Mouse (Mus musculus): Measurements from ENCODE around the gene Fbxo3. TPM values are rescaled to one million over a fixed set of nuclear protein-coding genes. Genes with fewer than 3 reads are reported as not detected.
"Not testable (repeated sequence)": the region's sequence is repeated elsewhere in the genome, so short reads cannot be mapped to it uniquely, and the experiment has no call there.

Fbxo3 gene
- total RNA-seq, 2 experiments from 2014 or later: 79.7 to 80.7 TPM

DNA sequence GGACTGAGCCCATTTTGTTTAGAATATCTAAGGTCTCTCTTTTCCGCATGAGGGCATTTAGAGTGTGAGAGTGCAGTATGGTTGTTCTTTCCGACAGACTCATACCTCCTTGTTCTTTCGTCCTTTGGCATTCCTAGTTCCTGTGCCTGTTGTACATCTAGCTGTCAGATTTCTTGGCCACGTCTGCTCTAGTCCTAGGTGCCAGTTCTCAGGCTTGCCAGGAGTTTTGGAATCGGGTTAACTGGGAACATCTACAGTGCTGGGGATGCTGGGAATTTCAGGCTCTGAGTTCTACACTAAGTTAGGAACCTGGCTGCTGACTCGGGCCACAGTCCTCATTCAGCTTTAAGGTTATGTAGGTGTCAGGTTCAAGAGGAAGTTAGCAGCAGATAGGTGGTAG is 8.1 kb downstream of the Fbxo3 start:
- no peak for DNase-seq (ENCODE audit: low spot score in 2 of 2)

GRCm38 (mm10) chr2:104036316-104036715 is 8.8 kb downstream of the Fbxo3 start:
- no peak for DNase-seq (ENCODE audit: low spot score in 2 of 2)

DNA sequence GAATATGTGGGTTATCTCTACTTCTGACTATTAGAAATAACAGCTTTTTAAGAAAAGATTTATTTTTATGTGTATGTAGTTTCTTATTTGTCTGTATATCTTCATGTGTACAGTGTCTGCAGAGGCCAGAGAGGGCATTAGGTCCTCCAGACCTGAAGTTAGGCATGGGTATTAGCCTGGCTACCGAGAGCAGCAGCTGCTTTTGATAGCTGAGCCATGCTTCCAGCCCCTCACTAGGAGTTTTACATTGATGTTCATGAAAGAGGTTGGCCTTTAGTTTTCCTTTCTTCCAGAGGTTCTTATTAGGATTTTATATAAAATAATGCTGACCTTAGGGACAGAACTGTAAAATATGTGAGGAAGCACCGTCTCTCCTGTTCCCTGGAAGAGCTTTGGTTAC is 10.7 kb downstream of the Fbxo3 start:
- no peak for DNase-seq (ENCODE audit: low spot score in 2 of 2)

GRCm38 (mm10) chr2:104041632-104042031 is 14.1 kb downstream of the Fbxo3 start:
- DNase-seq (ENCODE audit: low spot score in 2 of 2): no peak

DNA sequence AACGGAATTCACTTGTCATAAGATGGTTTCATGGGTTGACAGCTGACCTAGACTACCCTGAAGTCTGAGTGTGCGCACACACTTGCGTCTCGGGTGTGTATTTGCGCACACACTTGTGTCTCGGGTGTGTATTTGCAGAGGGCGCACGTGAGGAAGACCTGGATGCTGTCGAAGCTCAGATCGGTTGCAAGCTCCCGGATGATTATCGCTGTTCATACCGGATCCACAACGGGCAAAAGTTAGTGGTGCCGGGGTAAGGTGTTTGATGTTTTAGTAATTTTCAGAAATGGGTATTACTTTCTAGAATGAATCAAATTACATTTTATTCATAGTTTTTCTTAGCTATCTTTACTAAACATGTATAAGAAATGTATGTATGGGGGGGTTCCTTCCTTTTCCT is 15.2 kb downstream of the Fbxo3 start:
- no peak for DNase-seq (ENCODE audit: low spot score in 2 of 2)

- DNase-seq (ENCODE audit: low spot score in 2 of 2): no peak
Measured at GRCm38 (mm10) chr2:104043624-104044478, 16.3 kb downstream of the Fbxo3 start.

DNA sequence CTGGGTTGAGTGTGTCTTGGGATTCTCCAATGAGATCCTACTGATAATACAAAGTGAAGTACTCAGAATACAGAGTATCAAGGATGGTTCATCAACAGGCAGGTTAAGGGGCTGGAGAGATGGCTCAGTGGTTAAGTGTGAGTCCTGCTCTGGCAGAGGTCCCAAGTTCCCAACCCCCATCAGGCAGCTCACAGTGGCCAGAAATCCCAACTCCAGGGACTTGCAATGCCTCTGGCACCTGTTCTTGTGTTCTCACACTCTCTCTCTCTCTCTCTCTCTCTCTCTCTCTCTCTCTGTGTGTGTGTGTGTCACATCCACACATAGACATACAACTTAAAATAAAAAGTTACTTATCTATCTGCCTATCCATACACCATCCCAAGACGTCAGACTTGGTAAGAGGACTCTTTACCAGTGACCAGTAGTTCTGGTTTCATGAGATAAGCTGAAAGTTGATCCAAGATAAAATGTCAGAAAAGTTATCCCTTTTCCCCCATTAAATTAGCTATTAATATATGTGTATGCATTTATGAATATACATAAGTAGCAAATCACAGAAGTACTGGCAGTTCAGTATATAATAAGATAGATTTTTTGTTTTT is 17.1 kb downstream of the Fbxo3 start:
- no peak for DNase-seq (ENCODE audit: low spot score in 2 of 2)

DNA sequence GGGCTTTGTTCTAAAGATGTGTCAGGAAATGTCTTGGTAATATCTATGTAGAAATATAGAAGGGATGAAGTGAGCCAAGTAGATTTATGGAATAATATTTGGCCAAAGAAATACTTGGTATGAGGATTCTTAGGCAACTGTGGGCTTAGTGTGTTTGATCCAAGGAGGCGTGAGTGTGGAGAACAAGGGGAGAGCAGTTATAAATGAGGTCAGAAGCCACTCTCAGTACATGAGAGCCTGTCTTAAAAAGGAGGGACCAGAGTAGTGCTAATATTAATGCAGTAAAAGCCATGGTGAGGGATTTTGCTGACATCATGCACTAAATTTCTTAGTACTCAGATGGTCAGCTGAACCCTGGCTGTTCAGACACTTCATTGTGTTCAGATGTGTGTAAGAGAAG is 30.9 kb downstream of the Fbxo3 start:
- DNase-seq (ENCODE audit: low spot score in 2 of 2): no peak

DNA sequence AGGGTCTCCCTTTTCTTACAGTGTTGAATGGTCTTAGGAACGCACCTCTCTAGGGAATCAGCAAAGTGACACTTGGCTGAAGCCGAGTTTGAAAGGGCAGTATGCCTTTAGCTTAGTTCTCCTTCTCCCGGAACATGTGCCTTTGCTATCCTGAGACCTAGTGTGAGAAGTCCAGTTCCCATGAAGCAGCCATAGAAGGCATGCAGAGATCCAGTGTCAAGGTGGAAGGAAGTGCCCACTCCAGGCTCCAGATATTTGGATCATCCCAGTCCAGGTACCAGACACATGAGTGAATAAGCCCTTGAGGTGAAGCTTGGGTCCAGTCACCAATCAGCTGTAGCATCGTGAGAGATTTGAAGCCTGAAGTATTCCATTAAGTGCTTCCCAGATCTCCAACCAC is 31.4 kb downstream of the Fbxo3 start:
- no peak for DNase-seq (ENCODE audit: low spot score in 2 of 2)

DNA sequence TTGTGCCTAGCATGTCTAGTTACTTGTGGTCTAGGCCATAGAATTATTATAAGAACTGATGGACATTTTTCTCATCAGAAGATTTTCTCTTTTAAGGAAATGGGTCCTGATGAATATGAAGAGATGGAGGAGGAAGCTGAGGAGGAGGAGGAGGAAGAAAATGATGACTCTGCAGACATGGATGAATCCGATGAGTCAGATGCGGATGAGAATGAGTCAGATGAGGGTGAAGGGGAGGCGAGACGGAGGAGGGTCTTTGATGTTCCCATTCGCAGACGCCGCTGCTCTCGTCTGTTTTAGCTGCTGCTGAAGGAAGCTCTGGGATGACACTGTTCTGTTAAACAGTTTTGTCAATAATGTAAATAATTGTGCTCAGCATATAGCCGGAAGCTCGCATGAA is 32.3 kb downstream of the Fbxo3 start:
- no peak for DNase-seq (ENCODE audit: low spot score in 2 of 2)

GRCm38 (mm10) chr2:104060996-104061395 is 33.5 kb downstream of the Fbxo3 start:
- DNase-seq (ENCODE audit: low spot score in 2 of 2): no peak

GRCm38 (mm10) chr2:104062665-104063064 is 35.1 kb downstream of the Fbxo3 start:
- DNase-seq (ENCODE audit: low spot score in 2 of 2): no peak

- DNase-seq (ENCODE audit: low spot score in 2 of 2): no peak
Measured at GRCm38 (mm10) chr2:104064152-104064551, 36.6 kb downstream of the Fbxo3 start.

- not testable (repeated sequence) for DNase-seq (ENCODE audit: low spot score in 2 of 2)
Measured at GRCm38 (mm10) chr2:104065526-104065925, 38.0 kb downstream of the Fbxo3 start, which contains the start of gene Gm10912. TSS of gene Gm10912 (plus strand) at chr2:104065826.

DNA sequence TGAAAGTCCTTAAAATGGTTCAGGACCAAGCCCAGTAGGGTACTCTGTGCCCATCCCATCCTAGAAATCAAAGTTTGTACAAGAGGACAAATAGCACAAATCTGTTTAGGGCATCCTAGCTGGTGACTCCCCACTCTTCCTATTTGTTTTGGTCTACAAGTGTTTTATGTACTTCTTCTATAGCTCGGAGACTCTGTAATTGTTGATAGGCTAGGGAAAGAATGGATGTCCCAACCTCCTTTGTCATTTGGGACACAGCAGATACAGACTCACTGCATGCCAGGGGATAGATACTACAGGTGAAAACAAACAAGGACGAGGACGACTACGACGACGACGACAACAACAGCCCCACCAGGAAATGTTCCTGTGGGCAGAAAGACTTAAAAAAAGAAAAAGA is 40.9 kb downstream of the Fbxo3 start, which contains the start of gene Gm10799:
Gene Gm10799 (minus strand): TSS at position 101 of the 400 bp plus-strand sequence.
- DNase-seq (ENCODE audit: low spot score in 2 of 2): not testable (repeated sequence)

- no peak for DNase-seq (ENCODE audit: low spot score in 2 of 2)
Measured at GRCm38 (mm10) chr2:104069704-104070185, 42.2 kb downstream of the Fbxo3 start, which contains the start of gene Cd59b. TSS of gene Cd59b (plus strand) at chr2:104069849.

DNA sequence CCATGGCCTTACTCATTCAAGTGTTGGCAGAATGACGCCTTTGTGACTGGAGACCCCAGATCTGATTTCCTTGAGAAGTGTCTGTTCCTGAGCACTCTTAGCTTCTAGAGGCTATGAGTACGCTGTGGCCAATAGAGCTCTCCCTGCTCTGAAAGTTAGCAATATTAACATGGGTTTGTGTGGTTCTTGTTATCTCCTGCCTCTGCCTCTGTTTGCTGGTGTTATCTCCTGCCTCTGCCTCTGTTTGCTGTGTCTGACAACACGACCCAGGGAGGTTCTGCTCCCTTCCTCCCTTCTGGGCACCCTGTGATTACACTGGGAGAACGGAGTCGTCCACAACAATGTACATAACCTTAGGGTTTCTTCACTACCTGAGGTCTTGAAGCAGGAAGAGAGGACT is 50.8 kb downstream of the Fbxo3 start:
- DNase-seq (ENCODE audit: low spot score in 2 of 2): not testable (repeated sequence)

DNA sequence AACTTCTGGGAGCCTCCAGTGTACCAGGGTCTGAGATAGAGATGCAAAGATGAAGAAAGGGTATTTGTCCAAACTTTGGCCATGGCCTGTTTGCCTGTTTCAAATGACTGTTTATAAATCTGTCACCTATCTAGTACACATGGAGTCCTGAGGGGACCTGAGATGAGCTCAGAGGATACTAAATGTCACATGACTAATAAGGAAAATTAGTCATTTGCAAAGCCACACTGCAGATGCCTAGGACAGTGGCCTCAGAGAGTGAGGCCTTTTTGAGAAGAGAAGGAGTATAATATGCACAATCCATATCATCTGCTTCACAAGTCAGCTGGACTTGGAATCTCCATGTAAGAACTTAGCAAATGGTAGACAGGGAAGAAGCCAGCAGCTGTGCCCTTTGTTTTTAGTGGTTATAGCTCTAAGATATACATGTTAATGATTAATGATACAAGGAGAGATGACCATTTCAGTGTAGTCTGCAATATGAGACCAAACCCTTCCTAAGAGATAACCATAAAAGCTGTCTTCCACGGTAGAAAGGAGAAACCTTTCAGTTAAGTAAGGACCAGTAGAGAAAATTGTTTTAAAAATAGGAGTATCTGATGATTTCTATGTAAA is 54.0 kb downstream of the Fbxo3 start:
- not testable (repeated sequence) for DNase-seq (ENCODE audit: low spot score in 2 of 2)

GRCm38 (mm10) chr2:104082474-104082873 is 55.0 kb downstream of the Fbxo3 start:
- no peak for DNase-seq (ENCODE audit: low spot score in 2 of 2)

DNA sequence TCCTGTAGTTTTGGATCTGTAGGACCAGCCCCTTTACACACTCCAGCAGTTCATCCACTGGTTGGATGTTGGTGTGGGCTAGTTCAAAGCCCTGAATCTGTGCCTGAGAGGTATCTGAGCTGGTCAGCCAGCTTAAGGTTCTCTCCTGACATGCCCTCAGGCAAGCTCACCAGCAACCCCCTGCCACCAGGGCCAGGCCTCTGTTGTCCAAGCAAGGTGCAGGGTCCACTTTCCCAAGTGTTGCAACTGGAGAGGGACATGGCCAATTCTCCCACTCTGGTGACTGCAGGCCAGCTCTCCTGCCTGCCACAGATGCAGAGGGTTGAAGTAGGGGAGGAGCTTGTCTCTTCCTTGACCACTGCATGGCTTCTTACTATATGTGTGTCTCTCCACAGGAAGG is 56.5 kb downstream of the Fbxo3 start:
- DNase-seq (ENCODE audit: low spot score in 2 of 2): not testable (repeated sequence)

DNA sequence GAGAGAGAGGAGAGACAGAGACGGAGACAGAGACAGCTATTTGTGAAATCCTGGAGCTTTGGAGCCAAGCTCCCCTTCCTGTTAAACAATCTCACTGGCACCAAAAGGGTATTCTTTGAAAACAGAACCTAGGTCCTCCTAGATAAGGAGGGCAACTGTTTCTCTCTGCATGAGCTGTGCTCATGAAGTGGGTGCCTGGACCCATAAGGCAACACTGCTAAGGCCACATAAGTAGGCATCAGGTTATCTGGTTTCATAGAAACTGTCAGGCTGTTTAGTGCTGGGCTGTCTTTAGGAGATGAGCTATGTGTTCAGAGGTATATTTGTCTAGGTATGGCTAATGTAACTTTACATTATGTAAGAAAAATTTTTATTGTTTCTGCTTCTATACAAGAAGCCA is 60.0 kb downstream of the Fbxo3 start:
- DNase-seq (ENCODE audit: low spot score in 2 of 2): not testable (repeated sequence)

DNA sequence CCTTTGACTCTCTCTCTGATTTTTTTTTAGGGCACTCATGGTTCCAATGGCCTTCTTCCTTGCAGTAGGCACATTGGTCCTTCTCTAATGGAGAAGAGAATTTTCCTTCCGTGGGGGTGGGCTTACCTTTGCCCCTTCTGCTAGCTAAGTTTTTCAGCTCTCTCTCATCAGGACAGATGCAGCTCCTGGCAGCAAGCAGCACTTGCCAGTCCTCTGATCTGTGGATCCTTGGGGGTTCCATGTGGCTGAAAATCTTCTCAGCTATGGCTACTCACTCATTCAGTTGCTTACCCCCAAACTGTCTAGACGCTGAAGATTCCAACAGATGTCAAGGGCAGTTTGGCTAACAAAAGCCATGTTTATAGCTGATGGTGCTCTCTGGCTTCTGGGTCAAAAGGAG is 65.8 kb downstream of the Fbxo3 start:
- no peak for DNase-seq (ENCODE audit: low spot score in 2 of 2)

Measured in adrenal gland, postnatal 4 days (tissue).